Mouse (Mus musculus) limb, embryonic 11.5 days (tissue): ENCODE measurements around the gene Tead1. TPM values are rescaled to one million over a fixed set of nuclear protein-coding genes. Genes with fewer than 3 reads are reported as not detected.

Source experiments
- ATAC-seq: fragments of 200-750 bp; cut with Nextera tagmentation; 2 replicates; pipeline ENCODE4 v1.8.0; 2017; ENCODE audit warnings: low read depth; ENCODE audit not compliant: insufficient number of reproducible peaks, low FRiP score, low TSS enrichment
- DNase-seq: peaks from one replicate; pipeline ENCODE4 v3.0.0-alpha.2; 2015; ENCODE audit warnings: low spot score
- H3K27ac ChIP-seq: fragments of 300-500 bp; sonication (generic); replicated peaks from 2 replicates; pipeline ENCODE4 v1.5.1; 2014; ENCODE audit warnings: low read depth, mild to moderate bottlenecking, low read length
- H3K27me3 ChIP-seq: fragments of 300-500 bp; sonication (generic); 2 replicates; pipeline ENCODE4 v1.6.1; 2014; ENCODE audit warnings: mild to moderate bottlenecking, low read length, mixed read lengths; ENCODE audit not compliant: control insufficient read depth, insufficient read depth
- H3K36me3 ChIP-seq: fragments of 300-500 bp; sonication (generic); 2 replicates; pipeline ENCODE4 v1.6.1; 2014; ENCODE audit warnings: mild to moderate bottlenecking, low read length, moderate library complexity, mixed read lengths; ENCODE audit not compliant: control insufficient read depth, insufficient read depth
- H3K4me1 ChIP-seq: fragments of 300-500 bp; sonication (generic); 2 replicates; pipeline ENCODE4 v1.6.1; 2014; ENCODE audit warnings: low read length, mixed read lengths; ENCODE audit not compliant: control insufficient read depth, insufficient read depth
- H3K4me2 ChIP-seq: fragments of 300-500 bp; sonication (generic); 2 replicates; pipeline ENCODE4 v1.6.1; 2014; ENCODE audit warnings: low read depth, mild to moderate bottlenecking, moderate library complexity; ENCODE audit not compliant: severe bottlenecking
- H3K4me3 ChIP-seq: fragments of 300-500 bp; sonication (generic); 2 replicates; pipeline ENCODE4 v1.5.1; 2014; ENCODE audit warnings: low read depth, low read length
- H3K9ac ChIP-seq: fragments of 300-500 bp; sonication (generic); 2 replicates; pipeline ENCODE4 v1.6.1; 2014; ENCODE audit warnings: mild to moderate bottlenecking, low read length
- H3K9me3 ChIP-seq: fragments of 300-500 bp; sonication (generic); 2 replicates; pipeline ENCODE4 v1.6.1; 2016; ENCODE audit warnings: low read length; ENCODE audit not compliant: control insufficient read depth
- WGBS: fragments of 180-500 bp; shearing (Covaris S2); extraction: QIAGEN DNeasy Blood & Tissue Kit; methylation state at CpG from one replicate; pipeline ENCODE4 v1.1.7; 2014; 5-methylcytosine and 5-hydroxymethylcytosine counted together
- polyA plus RNA-seq: library from polyadenylated mRNA; unstranded; fragments of >200 nt; fragmentation: Nextera tagmentation; extraction: Ambion mirVana; gene quantifications from 2 replicates; pipeline ENCODE4 v1.2.1, GENCODE M21; 2014

Tead1 gene
- polyA plus RNA-seq, 1 experiment from 2014 or later, result 18.3 TPM

GRCm38 (mm10) chr7:112747187-112747586 is 68.1 kb downstream of the Tead1 start:
- H3K4me1 ChIP-seq, result peaks cover 28% of the 10 kb centered on the region
- WGBS, result 86% methylated on average over 3 of the region's 3 CpGs

DNA sequence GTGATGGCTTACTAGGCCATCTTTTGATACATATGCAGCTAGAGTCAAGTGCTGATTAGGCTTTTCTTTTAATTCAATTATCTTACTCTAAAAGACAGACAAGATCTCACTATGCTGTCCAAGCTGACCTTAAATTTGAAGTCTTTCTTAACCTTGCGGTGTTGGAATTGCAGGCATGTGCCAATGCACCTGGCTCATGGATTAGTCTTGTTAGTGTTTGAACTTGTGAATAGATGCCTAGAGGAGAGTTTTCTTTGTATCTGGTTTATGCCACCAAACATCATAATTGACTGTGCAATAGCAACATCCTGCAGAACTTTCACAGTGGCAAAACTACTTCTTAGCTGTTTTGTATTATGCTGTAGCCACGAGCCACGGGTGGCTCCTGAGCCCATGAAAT is 68.7 kb downstream of the Tead1 start:
- H3K4me3 ChIP-seq, result no peak overlapping the region
- no peak overlapping the region for H3K9ac ChIP-seq
- peaks cover 22% of the 10 kb centered on the region for H3K4me1 ChIP-seq
- H3K9me3 ChIP-seq, result no peaks in the 10 kb centered on the region
- 79% methylated on average over 3 of the region's 3 CpGs for WGBS
- no peak overlapping the region for H3K4me2 ChIP-seq
- DNase-seq (no peak), ATAC-seq (no peak)
- no peaks in the 10 kb centered on the region for H3K27me3 ChIP-seq
- H3K27ac ChIP-seq, result no peak overlapping the region
- no peaks in the 10 kb centered on the region for H3K36me3 ChIP-seq

More at GRCm38 (mm10) chr7:112747187-112747586, 68.1 kb downstream of the Tead1 start:
- Histone ChIP-seq H3K4me2 (no peak overlapping the region), H3K4me3 (no peak overlapping the region), H3K9ac (no peak overlapping the region), H3K27me3 (no peaks in the 10 kb centered on the region), H3K9me3 (no peaks in the 10 kb centered on the region), H3K36me3 (no peaks in the 10 kb centered on the region), H3K27ac (no peak overlapping the region)
- DNase-seq (no peak), ATAC-seq (no peak)

GRCm38 (mm10) chr7:112748327-112748726 is 69.2 kb downstream of the Tead1 start:
- Histone ChIP-seq H3K9me3 (no peaks in the 10 kb centered on the region), H3K4me1 (peaks cover 17% of the 10 kb centered on the region), H3K27ac (no peak overlapping the region), H3K36me3 (no peaks in the 10 kb centered on the region), H3K4me2 (no peak overlapping the region), H3K9ac (no peak overlapping the region), H3K27me3 (no peaks in the 10 kb centered on the region), H3K4me3 (no peak overlapping the region)
- no peak for ATAC-seq
- WGBS, result 89% methylated on average over 4 of the region's 4 CpGs
- DNase-seq, result no peak

- H3K4me3 ChIP-seq, result no peak overlapping the region
- H3K4me2 ChIP-seq, result no peak overlapping the region
- DNase-seq, result no peak
- no peak overlapping the region for H3K9ac ChIP-seq
- ATAC-seq, result no peak
- H3K4me1 ChIP-seq, result peaks cover 8% of the 10 kb centered on the region; the same call in 1 of the 2 replicates
- no peaks in the 10 kb centered on the region for H3K27me3 ChIP-seq
- no peaks in the 10 kb centered on the region for H3K9me3 ChIP-seq
- no peaks in the 10 kb centered on the region for H3K36me3 ChIP-seq
- no peak overlapping the region for H3K27ac ChIP-seq
- WGBS, result 91% methylated on average over 9 of the region's 9 CpGs
Measured at GRCm38 (mm10) chr7:112750101-112750500, 71.0 kb downstream of the Tead1 start.

GRCm38 (mm10) chr7:112752311-112752710 is 73.2 kb downstream of the Tead1 start:
- Histone ChIP-seq H3K9me3 (no peaks in the 10 kb centered on the region), H3K4me2 (no peak overlapping the region), H3K27ac (no peak overlapping the region), H3K4me1 (0 out of 2 replicates have a peak, but pooled peaks cover 6% of the 10 kb centered on the region), H3K36me3 (no peaks in the 10 kb centered on the region), H3K4me3 (no peak overlapping the region), H3K27me3 (no peaks in the 10 kb centered on the region), H3K9ac (no peak overlapping the region)
- DNase-seq, result no peak
- 85% methylated on average over 6 of the region's 6 CpGs for WGBS
- no peak for ATAC-seq

GRCm38 (mm10) chr7:112753314-112753713 is 74.2 kb downstream of the Tead1 start:
- no peaks in the 10 kb centered on the region for H3K36me3 ChIP-seq
- 59% methylated on average over 6 of the region's 6 CpGs for WGBS
- no peak overlapping the region for H3K27ac ChIP-seq
- no peak overlapping the region for H3K4me3 ChIP-seq
- H3K4me2 ChIP-seq, result no peak overlapping the region
- 0 out of 2 replicates have a peak, but pooled peaks cover 6% of the 10 kb centered on the region for H3K4me1 ChIP-seq
- ATAC-seq (no peak), DNase-seq (no peak)
- no peak overlapping the region for H3K9ac ChIP-seq
- H3K27me3 ChIP-seq, result no peaks in the 10 kb centered on the region
- no peaks in the 10 kb centered on the region for H3K9me3 ChIP-seq

GRCm38 (mm10) chr7:112759359-112759975 is 80.3 kb downstream of the Tead1 start:
- ATAC-seq (no peak), DNase-seq (no peak)
- Histone ChIP-seq H3K27ac (no peak overlapping the region), H3K9me3 (no peaks in the 10 kb centered on the region), H3K4me2 (no peak overlapping the region), H3K27me3 (no peaks in the 10 kb centered on the region), H3K4me1 (peaks cover 25% of the 10 kb centered on the region), H3K4me3 (no peak overlapping the region), H3K9ac (no peak overlapping the region), H3K36me3 (no peaks in the 10 kb centered on the region; the same call in 1 of the 2 replicates)
- 89% methylated on average over 23 of the region's 23 CpGs for WGBS

- Histone ChIP-seq H3K9me3 (no peaks in the 10 kb centered on the region), H3K9ac (no peak overlapping the region), H3K4me2 (no peak overlapping the region), H3K4me3 (no peak overlapping the region), H3K36me3 (no peaks in the 10 kb centered on the region; the same call in 1 of the 2 replicates), H3K4me1 (peaks cover 23% of the 10 kb centered on the region), H3K27me3 (no peaks in the 10 kb centered on the region), H3K27ac (no peak overlapping the region)
- ATAC-seq (no peak), DNase-seq (no peak)
- 68% methylated on average over 3 of the region's 3 CpGs for WGBS
Measured at GRCm38 (mm10) chr7:112760293-112760692, 81.2 kb downstream of the Tead1 start.

- no peak for DNase-seq
- Histone ChIP-seq H3K9me3 (no peaks in the 10 kb centered on the region), H3K27ac (no peak overlapping the region), H3K36me3 (no peaks in the 10 kb centered on the region; the same call in 1 of the 2 replicates), H3K27me3 (no peaks in the 10 kb centered on the region), H3K4me1 (peaks cover 23% of the 10 kb centered on the region), H3K4me3 (no peak overlapping the region), H3K9ac (no peak overlapping the region), H3K4me2 (no peak overlapping the region)
- ATAC-seq, result no peak
- 61% methylated on average over 8 of the region's 8 CpGs for WGBS
Measured at GRCm38 (mm10) chr7:112760782-112761181, 81.7 kb downstream of the Tead1 start.
